ENCODE assay signal across 8 mouse cellular contexts in genomic region chrX:36807360-36808317, GRCm38 (mm10). TPM values are rescaled to one million over a fixed set of nuclear protein-coding genes. Genes with fewer than 3 reads are reported as not detected.
A peak's percentile ranks its signal among the peaks of the same experiment; 100 is the strongest.
DNase-seq lines count a peak whose midpoint lies in the region; ATAC-seq and TF ChIP-seq lines count a peak whose summit lies in the region.

No protein-coding gene starts in this region.

- ATAC-seq in embryonic facial prominence, embryonic 14.5 days (ENCODE audit: low read depth): peak; percentile 95
- peak; percentile 89 for ATAC-seq in limb, embryonic 13.5 days (ENCODE audit: low FRiP score, low read depth)
- ATAC-seq in midbrain, embryonic 15.5 days (replicated peaks): peak; percentile 93

- TF ChIP-seq POLR2A in bone marrow, adult 2 months (IDR thresholded peaks at IDR 0.05; ENCODE audit: borderline replicate concordance, control insufficient read depth, low read depth, low read length): peak; percentile 69; the same call in 1 of the 2 replicates
- TF ChIP-seq POLR2A in heart, adult 2 months (IDR thresholded peaks at IDR 0.05; ENCODE audit: insufficient read depth, low read depth, low read length): peak; percentile 49; the same call in 1 of the 2 replicates

- intact Hi-C loops in heart, adult 2 months (cut with DNase I): loop anchor here (1.0 kb wide), 1 partner anchor 11 kb away; no protein-coding TSS in a partner anchor

- peak overlapping the region; percentile 85 for H3K27ac ChIP-seq in bone marrow, adult 2 months (ENCODE audit: control insufficient read depth, insufficient read depth, low read depth, low read length, poor library complexity)
- H3K27ac ChIP-seq in embryonic facial prominence, embryonic 14.5 days (replicated peaks; ENCODE audit: low read depth, low read length): peak overlapping the region; percentile 63
- peak overlapping the region; percentile 61 for H3K27ac ChIP-seq in heart, adult 2 months
- peak overlapping the region; percentile 48; the same call in 1 of the 2 replicates for H3K27ac ChIP-seq in limb, embryonic 13.5 days
- peak overlapping the region; percentile 78 for H3K27ac ChIP-seq in midbrain, embryonic 15.5 days

- TF ChIP-seq CTCF in bone marrow, adult 2 months (IDR thresholded peaks at IDR 0.05; ENCODE audit: control insufficient read depth, insufficient read depth, low read length): peak; percentile 69
- TF ChIP-seq CTCF in heart, adult 2 months (IDR thresholded peaks at IDR 0.05): peak; percentile 90

- H3K36me3 ChIP-seq in embryonic facial prominence, embryonic 14.5 days (ENCODE audit: control insufficient read depth, insufficient read depth, low read length): no peaks in the 10 kb centered on the region
- H3K36me3 ChIP-seq in heart, adult 2 months (ENCODE audit: control insufficient read depth, insufficient read depth, low read length): no peaks in the 10 kb centered on the region
- no peaks in the 10 kb centered on the region for H3K36me3 ChIP-seq in limb, embryonic 13.5 days
- no peaks in the 10 kb centered on the region for H3K36me3 ChIP-seq in midbrain, embryonic 15.5 days (replicated peaks)

- H3K4me3 ChIP-seq in bone marrow, adult 2 months (replicated peaks; ENCODE audit: control insufficient read depth, low read depth, low read length): peak overlapping the region; percentile 63
- H3K4me3 ChIP-seq in embryonic facial prominence, embryonic 14.5 days (ENCODE audit: low read depth, low read length): peak overlapping the region; percentile 38
- peak overlapping the region; percentile 41 for H3K4me3 ChIP-seq in heart, adult 2 months
- H3K4me3 ChIP-seq in limb, embryonic 13.5 days: peak overlapping the region; percentile 43
- peak overlapping the region; percentile 41 for H3K4me3 ChIP-seq in midbrain, embryonic 15.5 days

- peak; percentile 91 for DNase-seq in A20 (ENCODE audit: low read depth, low spot score)
- DNase-seq in embryonic facial prominence, embryonic 14.5 days (ENCODE audit: low spot score): peak; percentile 92
- DNase-seq in heart, adult 2 months: peak; percentile 86 to 92
- DNase-seq in kidney, adult 8-10 months: peak; percentile 89 to 90
- peak; percentile 76 to 78 for DNase-seq in spleen, adult 18-20 months

- TF ChIP-seq EP300 in heart, adult 2 months (IDR thresholded peaks at IDR 0.05; ENCODE audit: insufficient read depth, low read depth, low read length): peak; percentile 59; the same call in 1 of the 2 replicates

- peak overlapping the region; percentile 52 for H3K4me2 ChIP-seq in embryonic facial prominence, embryonic 14.5 days (ENCODE audit: low read depth, low read length)
- peak overlapping the region; percentile 58 for H3K4me2 ChIP-seq in limb, embryonic 13.5 days (replicated peaks)
- peak overlapping the region; percentile 48 for H3K4me2 ChIP-seq in midbrain, embryonic 15.5 days

- H3K27me3 ChIP-seq in embryonic facial prominence, embryonic 14.5 days (replicated peaks; ENCODE audit: control insufficient read depth, insufficient read depth, low read length): no peaks in the 10 kb centered on the region
- no peaks in the 10 kb centered on the region for H3K27me3 ChIP-seq in heart, adult 2 months (ENCODE audit: control insufficient read depth, insufficient read depth, low read length)
- no peaks in the 10 kb centered on the region for H3K27me3 ChIP-seq in limb, embryonic 13.5 days
- no peaks in the 10 kb centered on the region for H3K27me3 ChIP-seq in midbrain, embryonic 15.5 days (replicated peaks)

- WGBS in bone marrow, adult 2 months: 11% methylated on average over 37 of the region's 45 CpGs
- WGBS in embryonic facial prominence, embryonic 14.5 days: 13% methylated on average over 34 of the region's 45 CpGs
- WGBS in heart, adult 2 months: 15% methylated on average over 45 of the region's 45 CpGs
- 19% methylated on average over 45 of the region's 45 CpGs for WGBS in limb, embryonic 13.5 days
- WGBS in midbrain, embryonic 15.5 days: 23% methylated on average over 45 of the region's 45 CpGs

- H3K9me3 ChIP-seq in embryonic facial prominence, embryonic 14.5 days (ENCODE audit: control insufficient read depth, low read length): no peaks in the 10 kb centered on the region
- no peaks in the 10 kb centered on the region for H3K9me3 ChIP-seq in limb, embryonic 13.5 days
- H3K9me3 ChIP-seq in midbrain, embryonic 15.5 days: no peaks in the 10 kb centered on the region

- peak overlapping the region; percentile 38; the same call in 1 of the 2 replicates for H3K9ac ChIP-seq in embryonic facial prominence, embryonic 14.5 days (ENCODE audit: low read depth, low read length)
- peak overlapping the region; percentile 42; the same call in 1 of the 2 replicates for H3K9ac ChIP-seq in heart, adult 2 months (ENCODE audit: low read depth, low read length)
- H3K9ac ChIP-seq in limb, embryonic 13.5 days: 0 out of 2 replicates have a peak overlapping the region, but pooled peaks have one; percentile 35
- H3K9ac ChIP-seq in midbrain, embryonic 15.5 days: peak overlapping the region; percentile 37; the same call in 1 of the 2 replicates

- H3K4me1 ChIP-seq in bone marrow, adult 2 months (ENCODE audit: control insufficient read depth, insufficient read depth, low read length): no peaks in the 10 kb centered on the region; the same call in 1 of the 2 replicates
- no peaks in the 10 kb centered on the region for H3K4me1 ChIP-seq in embryonic facial prominence, embryonic 14.5 days (ENCODE audit: control insufficient read depth, insufficient read depth, low read length)
- H3K4me1 ChIP-seq in heart, adult 2 months (ENCODE audit: control insufficient read depth, insufficient read depth, low read length): no peaks in the 10 kb centered on the region
- H3K4me1 ChIP-seq in limb, embryonic 13.5 days: no peaks in the 10 kb centered on the region
- H3K4me1 ChIP-seq in midbrain, embryonic 15.5 days: peaks cover 7% of the 10 kb centered on the region

- no peaks in the 10 kb centered on the region for H3K79me2 ChIP-seq in heart, adult 2 months (replicated peaks; ENCODE audit: control insufficient read depth, insufficient read depth, low read length)

RNA-seq across cellular contexts. Expression of gene Slc25a5, which starts 12.2 kb away (rescaled TPM):
- 102 and 183 TPM in 2 replicates for polyA plus RNA-seq in bone marrow, adult 2 months (2011; ENCODE audit: insufficient read depth, insufficient read length, low replicate concordance, missing spikeins)
- polyA plus RNA-seq in embryonic facial prominence, embryonic 14.5 days (2014; fragmentation: Nextera tagmentation; extraction: Ambion mirVana): 555 and 588 TPM in 2 replicates
- 100 to 1,000 TPM; 352 to 447 TPM for total RNA-seq in heart, adult 2 months (2021)
- 425 and 550 TPM in 2 replicates for polyA plus RNA-seq in heart, adult 2 months (2012; rRNA removed)
- 445 and 463 TPM in 2 replicates for polyA plus RNA-seq in limb, embryonic 13.5 days (2015; fragmentation: Nextera tagmentation; extraction: Ambion mirVana)
- polyA plus RNA-seq in midbrain, embryonic 15.5 days (2015; fragmentation: Nextera tagmentation; extraction: Ambion mirVana): 441 and 470 TPM in 2 replicates

Comparison
In these comparisons a context has a peak if more than half of its experiments do, and no peak if none do; other contexts are left out.
1. Peak in every context shown above with its lines: DNase-seq, ATAC-seq, H3K4me3 ChIP-seq and H3K27ac ChIP-seq.